Mouse (Mus musculus): ENCODE data around the gene Brinp1.

The Brinp1 gene

DNA sequence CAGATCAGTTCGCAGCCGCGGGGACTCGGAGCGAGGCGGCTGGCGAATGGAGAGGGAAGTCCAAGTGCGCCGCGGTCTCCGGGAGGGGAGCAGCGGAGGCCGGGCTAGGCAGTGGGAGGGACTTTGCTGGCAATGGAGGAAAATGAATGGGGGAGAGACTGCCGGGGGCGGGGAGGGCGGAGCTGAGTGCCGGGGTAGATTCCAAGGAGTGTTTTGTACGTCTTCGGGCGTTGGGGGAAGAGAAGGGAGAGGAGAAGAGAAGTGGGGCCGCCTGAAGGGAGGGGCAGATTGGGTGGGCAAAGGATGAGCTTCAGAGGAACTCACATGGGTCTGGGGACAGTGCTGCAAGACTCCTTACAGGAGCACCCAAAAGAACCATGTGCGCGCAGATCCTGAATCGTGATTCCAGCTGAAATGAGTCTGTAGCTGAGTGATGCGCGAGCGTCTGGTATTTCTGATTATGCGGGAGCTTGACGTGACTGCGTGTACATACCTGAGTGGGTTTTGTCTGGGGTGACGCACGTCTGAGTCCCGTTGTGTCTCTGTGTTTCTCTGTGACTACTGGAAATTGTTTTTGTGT is at the start of gene Brinp1:
TSS of gene Brinp1 (minus strand) at position 76 of the 580 bp plus-strand sequence.
- ATAC-seq (ENCODE audit: low TSS enrichment) = peak; percentile 75

DNA sequence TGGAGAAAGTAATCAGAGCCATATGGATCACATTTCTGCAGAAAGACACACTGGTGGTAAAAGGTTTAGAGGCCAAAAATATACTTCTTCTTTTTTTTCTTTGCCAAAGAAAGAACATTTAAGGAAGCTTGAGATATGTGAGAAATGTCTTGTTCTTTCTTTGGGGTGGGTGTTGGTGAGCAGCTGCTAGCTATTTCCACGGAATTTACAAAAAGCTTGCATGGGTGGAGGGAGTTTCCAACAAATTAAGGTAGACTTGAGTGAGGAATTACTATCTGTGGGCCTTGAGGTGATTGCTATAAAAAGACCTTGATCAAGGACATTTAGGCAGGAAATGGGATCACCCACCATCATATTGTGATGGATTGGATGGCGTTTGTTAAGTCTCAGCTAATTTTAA is 3.1 kb upstream of the Brinp1 start:
- peak; percentile 29 for ATAC-seq (ENCODE audit: low TSS enrichment)

DNA sequence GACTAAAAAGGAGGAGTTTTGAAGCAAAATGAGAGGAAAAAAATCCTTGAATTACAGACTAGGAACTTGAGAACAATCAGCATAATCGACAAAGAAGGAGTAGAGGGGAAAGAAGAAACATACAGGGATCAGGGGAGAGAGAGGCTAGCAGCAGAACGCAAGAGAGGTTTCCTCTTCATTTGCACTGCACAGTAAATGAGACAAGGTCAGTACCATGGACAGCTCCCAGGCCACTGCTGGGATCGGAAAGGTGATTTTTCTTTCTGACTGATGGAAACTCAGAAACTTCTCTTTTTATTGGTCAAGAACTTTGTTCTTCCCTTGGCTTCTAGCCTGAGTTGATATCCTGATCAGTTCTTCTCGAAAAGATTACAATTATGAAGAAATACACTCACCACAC is 1.4 kb upstream of the Brinp1 start:
- no peak for ATAC-seq (ENCODE audit: low TSS enrichment)

DNA sequence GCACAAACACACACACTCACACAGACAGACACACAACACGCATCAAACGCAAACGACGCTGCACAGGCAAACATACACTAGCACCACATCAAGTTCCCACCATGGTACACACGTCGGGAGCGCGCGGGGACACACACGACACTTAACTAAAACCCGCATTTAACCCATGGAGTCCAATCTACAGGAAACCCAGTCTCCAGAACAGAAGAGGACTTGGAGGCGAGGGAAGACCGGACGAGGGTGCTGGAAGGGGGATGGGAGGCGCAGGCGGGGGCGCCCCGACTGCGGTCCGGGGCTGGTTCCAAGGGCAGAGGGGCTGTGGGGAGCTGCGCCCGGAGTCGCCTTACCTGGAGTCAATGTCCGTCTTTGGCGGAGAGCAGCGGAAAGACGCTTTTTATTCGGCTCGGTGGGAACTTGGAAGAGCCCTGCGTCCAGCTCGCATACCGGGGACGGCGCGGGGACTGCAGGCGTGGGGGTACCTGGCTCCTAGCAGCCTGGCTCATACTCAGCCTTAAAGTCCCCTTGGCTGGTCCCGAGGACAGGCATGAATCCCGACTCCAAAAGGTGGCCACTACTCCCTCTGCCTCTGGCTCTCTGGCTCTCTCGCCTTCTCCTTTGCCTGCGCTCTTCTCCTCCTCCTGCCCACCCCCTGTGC is 403 bp downstream of the Brinp1 start:
- no peak for ATAC-seq (ENCODE audit: low TSS enrichment)

DNA sequence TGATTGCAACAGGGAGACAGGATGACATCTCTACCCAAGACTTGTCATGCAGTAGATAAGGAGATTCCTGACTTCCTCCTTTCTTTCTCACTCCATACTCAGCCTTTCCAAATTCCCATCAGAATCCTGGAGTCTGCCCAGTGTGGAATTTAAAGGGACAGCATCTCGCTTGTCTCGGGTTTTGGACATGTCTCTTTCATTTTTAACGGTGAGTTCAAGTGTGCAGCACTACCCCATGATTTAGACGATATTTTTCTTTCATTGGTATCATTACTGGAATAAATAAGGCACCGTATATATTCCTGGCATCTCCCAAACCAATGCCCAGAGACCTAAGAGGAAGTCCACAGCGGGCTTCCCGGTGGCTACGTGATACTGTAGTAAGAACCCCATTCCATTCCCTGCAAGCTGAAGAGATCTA is 1.1 kb downstream of the Brinp1 start:
- ATAC-seq (ENCODE audit: low TSS enrichment) = no peak

DNA sequence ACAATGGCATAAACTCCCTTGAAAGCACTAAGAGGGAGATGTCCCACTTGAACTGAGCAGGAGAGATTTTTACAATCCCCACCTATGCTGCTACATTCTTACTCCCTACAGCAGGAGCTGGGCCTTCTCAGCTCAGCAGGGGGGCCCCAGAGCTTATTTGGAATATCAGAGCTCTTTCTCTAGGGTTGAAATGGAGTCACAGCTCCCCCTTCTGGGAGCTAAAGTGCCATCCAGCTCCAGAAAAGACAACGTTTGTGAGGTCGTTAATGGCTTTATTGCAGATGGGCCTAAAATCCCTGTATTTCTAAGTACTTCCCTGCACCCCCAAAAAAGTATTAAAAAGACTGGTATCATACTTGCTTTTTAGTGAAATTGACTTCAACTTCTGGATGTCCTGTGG is 3.6 kb downstream of the Brinp1 start:
- peak; percentile 15; the same call in 1 of the 2 replicates for ATAC-seq (ENCODE audit: low TSS enrichment)

DNA sequence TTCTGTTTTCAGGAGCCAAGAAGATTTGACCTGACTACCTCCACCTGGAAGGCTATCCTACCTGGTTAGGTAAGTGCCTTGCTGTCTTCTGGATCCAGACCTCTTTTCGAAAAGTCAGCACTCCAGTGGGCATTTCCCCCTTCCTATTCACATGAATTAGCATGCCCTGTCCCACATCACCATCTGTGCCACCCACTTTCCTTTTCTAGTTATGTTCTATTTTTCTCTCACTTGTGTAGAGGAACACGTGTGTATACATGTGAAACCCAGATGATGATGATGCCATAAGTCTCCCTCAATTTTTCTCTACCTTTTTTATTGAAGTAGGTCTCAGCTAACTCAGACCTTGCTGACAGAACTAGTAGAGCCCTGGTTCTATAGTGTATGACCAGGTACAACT is 11.3 kb downstream of the Brinp1 start:
- peak; percentile 45 for ATAC-seq (ENCODE audit: low TSS enrichment)

DNA sequence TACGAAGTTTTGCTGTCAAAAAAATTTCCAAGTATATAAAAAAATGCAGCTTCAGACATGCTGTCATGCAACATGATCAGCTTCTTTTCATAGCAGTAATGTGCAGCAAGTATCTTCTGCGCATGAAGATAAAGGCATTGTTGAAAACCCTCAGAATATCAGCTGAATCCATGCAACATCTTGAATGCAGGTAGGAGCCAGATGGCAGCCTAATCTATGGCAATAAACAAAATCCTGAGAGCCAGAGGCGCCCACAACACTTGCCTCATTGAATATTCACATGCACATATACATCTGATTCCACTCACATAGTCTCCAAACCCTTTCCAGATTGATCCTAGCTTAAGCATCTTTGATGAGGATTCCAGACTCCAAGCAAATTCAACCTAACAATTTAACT is 24.2 kb downstream of the Brinp1 start:
- peak; percentile 28; the same call in 1 of the 2 replicates for ATAC-seq (ENCODE audit: low TSS enrichment)

DNA sequence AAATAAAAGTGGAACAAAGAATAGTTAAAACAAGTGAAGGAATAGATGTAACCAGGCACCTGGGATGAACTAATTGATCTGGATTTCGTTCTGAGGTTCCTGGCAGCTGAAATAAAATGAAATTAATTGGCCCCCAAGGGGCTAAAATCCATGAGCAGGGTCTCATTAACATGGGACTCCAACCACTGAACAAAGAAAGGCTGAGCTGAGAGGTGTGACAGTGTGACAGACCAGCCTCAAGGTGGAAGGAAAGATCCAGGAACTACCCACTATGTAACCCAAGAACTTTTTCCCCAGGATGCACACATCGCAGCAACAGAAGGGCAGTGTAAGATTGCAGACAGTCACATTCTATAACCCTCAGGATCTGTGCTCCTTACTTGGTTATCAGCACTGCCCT is 28.1 kb downstream of the Brinp1 start:
- no peak for ATAC-seq (ENCODE audit: low TSS enrichment)

DNA sequence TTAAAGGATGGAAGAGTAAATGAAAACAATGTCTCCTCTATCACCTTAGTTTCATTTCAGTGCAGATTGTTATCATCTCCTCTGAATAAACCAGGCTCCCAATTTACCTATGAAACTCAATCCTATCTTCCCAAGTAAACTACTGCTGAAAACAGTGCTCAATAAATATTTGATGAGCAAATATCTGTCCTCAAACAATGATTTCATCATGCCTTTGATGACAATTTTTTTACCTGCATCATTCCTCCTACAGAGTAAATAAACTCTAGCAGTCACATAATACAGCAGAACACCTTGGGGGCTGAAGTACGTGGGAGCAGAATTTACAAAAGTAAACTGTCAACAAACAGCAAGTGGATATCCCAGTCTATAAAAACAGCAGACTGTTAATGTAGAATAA is 31.3 kb downstream of the Brinp1 start:
- no peak for ATAC-seq (ENCODE audit: low TSS enrichment)

DNA sequence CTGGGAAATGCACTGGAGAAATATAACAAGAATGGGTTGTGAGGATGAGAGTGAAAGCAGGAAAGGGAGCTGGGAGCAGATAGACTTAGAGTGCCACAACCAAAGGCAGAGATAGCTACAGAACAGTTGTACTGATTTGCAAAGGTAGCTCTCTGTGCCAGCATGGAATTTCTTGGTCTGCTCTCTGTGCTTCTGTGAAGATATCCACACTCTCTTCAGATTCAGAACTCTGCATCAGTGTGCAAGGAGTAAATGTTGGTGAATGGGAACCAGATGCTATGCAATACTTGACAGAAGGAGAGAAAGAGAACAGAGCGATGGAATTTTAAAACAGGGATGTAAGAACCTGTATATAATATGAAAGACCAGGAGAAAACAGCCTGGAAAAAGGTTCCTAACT is 31.7 kb downstream of the Brinp1 start:
- ATAC-seq (ENCODE audit: low TSS enrichment) = peak; percentile 63

DNA sequence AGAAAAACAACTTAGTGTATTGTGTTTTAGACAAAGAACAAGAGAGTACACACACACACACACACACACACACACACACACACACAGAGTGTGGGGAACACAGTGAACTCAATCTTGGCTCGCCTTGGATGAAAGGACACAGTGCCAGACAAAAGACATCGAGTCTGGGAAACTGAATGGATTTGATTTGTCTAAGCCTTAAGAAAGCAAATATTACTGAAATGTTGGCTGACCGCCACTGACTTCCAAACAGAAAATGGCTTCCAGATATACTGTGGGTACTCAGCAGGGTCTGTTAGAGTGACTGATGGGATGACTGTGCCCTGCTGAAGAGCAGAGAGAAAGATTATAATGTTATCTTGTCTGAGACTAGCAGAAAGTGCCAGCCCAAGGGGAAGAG is 34.1 kb downstream of the Brinp1 start:
- no peak for ATAC-seq (ENCODE audit: low TSS enrichment)

DNA sequence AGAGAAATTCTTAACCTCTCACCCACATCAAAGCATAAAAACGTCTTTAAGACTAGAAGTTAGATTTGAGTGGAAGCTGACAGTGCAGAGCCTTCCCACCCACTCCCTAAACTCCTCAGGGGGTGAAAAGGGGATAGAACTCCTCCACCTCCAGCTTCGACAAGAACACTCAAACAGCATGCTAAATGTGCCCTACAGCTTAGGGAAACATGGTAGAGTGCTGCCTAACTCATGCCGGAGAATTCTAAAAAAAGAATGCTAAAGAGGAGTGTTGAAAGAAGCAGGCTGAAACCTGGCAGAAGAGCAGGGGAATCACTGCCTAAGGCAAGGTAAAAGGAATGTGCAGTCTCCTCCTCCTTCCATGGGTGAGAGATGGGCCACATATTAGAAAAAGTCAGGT is 43.3 kb downstream of the Brinp1 start:
- ATAC-seq (ENCODE audit: low TSS enrichment) = peak; percentile 62

DNA sequence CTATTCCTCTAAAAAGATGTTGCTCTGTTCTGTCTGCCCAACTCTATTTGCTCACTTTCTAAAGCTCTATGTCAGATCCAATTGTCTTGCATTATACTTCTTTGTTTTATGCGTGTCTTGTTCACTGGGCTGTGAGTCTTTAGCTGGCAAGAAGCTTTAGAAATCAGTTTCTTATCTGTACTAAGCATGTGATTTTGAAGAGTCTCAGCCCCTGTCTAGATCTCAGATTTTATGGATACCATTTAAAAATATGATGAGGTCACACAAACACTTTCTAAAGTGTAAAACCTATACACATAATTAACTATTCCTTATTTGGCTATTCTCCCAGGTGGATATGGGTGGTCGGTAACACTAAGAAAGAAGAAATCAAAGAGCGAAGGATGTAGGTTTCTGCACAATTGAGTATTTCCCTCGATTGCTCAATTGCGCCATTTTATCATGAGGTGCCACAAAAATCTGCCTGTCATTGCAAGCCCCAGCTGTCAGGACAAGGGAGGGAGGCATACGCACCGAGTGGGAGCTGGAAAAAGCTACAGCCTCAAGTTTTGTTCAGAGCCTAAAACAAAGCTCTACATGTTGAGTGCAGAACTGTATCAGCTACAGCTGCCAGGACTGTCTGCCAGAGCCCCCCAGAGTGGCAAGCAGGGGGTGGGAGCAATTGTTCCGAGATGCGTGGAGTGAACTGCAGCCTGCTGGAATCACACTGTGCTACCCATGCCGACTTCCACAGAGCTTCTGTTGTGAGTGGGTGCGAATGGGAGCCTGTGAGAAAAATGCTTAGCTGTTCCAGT is 47.6 kb downstream of the Brinp1 start:
- peak; percentile 77 for ATAC-seq (ENCODE audit: low TSS enrichment)

DNA sequence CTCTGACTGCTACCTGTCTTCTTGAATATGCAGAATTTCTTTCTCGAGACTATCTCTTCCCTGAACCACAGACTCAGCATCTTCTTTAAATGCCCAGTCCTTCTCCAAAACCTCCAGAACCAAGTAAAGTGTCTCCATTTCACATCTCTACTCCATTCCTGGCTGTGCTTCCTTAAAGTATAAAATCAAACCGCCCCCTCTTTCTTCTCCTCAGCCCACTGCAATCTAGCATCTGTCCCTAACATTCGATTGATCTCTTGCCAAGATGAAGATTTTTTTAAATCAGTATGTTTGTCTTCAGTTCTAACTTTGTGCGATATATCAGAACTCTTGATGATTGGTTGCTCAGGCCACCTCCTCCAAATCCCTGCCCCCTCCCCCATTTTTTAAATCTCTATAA is 63.7 kb downstream of the Brinp1 start:
- ATAC-seq (ENCODE audit: low TSS enrichment) = peak; percentile 81

DNA sequence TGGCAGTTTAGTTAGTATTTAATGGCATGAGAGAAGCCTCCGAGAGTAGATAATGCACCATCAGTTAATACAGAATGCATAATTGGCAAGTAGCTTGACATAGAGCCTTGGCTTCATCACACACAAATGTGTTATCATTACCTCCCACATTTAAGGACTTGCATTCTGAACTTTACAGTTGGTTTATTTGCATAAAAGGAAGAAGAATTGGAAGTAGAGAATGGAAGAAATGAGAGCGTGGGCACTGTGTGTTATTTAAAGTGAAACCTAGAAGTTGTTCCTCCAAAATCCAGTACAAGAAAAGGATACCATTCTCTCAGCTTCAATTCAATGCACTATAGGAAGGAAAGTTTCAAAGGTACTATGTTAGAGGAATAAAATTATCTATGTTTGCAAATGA is 67.9 kb downstream of the Brinp1 start:
- peak; percentile 69 for ATAC-seq (ENCODE audit: low TSS enrichment)

DNA sequence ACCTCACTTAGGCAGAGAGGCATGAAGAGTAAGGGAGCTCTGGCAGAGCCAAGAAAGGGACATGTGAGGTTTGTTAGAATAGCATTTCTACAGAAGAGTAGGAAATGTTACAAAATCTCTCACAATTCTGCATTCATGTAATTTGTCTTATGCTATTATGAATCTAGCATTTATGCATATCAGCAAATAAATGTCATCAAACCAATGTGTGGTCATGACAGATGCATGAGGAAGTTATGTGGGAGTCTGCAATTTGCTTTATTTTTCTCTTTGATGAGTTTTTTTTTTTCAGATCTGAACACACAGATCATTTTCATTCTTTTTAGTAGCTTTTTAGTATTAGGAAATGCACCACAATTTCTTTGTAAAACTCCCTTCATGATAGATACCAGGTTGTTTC is 82.2 kb downstream of the Brinp1 start:
- ATAC-seq (ENCODE audit: low TSS enrichment) = no peak

DNA sequence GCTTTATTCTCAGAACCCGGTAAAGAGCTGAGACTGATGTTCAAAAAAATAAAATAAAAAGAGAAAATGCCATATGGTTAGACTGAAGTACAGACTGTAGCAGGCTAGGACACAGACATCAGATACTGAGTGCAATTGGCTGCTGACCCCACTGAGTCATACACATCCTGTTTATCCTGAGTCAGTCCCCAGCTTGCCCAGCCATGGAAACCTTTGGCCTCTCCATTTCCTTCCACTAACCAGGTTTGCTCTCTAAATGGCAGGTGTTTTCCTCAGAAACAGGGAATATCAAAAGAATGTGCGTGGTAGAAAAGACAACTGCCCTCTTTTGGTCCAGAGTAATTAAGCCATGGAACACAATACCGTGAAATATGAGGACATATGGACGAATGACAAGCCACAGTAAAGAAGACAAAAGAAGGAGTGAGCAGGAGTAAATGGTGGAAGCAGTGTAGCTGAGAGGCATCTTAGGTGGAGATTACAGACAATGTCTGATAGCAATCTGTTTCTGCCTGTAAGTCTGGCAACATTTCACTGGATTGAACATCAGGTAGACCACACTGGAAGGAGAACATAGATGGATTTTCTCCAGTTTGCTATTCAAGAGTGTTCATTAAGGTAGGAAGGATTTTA is 88.9 kb downstream of the Brinp1 start:
- peak; percentile 45 for ATAC-seq (ENCODE audit: low TSS enrichment)

DNA sequence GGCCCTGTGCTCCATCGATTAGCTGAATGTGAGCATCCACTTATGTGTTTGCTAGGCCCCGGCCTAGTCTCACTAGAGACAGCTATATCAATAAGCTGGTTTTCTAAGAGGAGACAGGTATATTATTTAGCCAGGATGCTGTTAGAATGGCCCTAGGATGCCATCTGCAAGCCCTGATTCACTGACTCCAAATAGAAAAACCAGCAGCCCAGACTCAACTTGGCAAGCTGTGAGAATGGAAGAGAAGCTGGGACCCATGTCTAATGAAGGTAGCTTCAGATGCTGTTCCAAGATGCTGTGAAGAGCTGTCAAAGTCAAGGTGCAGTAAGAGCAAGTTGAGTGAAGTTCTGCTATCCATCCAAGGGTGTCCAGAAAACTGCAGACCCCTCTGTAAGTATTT is 89.5 kb downstream of the Brinp1 start:
- peak; percentile 29 for ATAC-seq (ENCODE audit: low TSS enrichment)

DNA sequence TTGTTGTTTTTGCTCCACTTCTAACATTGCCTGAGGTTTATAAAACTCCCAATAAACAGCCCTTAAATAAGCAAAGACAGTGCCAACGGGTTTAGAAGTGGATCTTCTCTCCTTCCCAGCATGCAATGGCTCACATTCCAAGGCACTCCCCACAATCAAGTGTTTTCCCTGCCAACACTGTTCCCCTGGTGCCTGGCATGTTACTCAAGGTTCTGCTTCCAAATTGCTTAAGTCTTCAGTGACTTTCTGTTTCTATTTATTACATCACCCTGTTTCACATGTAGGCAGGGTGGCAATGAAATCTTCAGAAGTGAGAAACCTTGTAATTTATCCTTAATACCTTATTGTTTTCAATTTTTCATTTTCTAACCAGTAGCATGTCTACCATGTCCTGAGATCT is 97.3 kb downstream of the Brinp1 start:
- peak; percentile 58 for ATAC-seq (ENCODE audit: low TSS enrichment)

DNA sequence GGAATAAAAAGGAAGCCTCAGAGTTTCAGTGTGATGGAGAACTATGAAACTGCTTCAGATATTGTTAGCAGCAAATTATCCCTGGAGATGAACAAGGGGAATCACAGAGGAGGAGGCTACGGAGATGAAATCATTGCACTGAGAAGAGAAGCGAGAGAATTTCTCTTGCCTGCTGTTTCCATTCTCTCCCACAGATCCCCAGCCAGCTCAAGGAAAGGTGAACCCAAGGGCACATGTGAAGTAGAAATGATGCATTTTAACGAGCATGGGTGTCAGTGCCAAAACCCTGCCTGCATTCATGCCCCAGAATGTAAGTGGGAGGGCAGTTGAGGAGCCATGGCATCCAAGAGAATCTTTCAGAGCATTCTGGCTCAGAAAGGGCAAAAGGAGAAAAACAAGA is 104.5 kb downstream of the Brinp1 start:
- ATAC-seq (ENCODE audit: low TSS enrichment) = peak; percentile 73

DNA sequence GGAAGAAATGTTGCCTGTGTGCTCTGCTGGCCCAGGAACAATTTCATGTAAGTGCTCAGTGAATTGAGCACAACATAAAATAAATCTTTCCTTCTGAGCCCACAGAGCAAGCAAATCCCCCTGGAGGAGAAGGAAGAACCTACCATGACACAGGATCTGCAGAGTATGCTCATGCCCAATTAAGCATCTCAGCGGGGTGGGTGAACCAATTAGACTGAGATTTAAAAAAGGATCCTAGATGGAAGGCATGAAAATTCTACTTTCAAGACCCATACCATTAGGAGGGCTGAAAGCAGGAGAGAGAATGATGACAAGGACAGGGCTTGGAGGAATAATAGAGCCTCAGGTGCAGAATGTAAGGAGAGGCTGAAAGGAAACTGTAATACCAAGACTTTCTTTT is 107.2 kb downstream of the Brinp1 start:
- no peak for ATAC-seq (ENCODE audit: low TSS enrichment)

DNA sequence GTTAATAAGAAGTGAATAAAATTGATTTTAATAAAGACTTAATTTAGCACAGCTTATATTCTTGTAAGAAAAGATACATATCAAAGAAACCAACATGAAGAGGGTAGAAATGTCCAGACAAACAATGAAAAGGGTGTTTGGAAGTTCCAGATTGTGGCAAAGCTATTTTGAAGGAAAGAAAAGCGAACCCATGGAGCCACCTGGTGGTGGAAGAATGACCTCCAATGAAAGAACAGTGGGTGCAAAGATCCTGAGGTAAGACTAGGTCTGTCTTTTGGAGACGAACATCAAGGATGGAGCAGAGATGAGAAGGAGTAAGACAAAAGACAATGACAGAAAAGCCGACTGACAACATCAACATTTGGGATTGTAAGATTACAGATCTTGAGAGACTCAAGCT is 108.2 kb downstream of the Brinp1 start:
- ATAC-seq (ENCODE audit: low TSS enrichment) = no peak
